Mouse (Mus musculus) megakaryocyte, embryonic 14.5 days (primary cell): ENCODE data around the gene Cd6.

Experiments used
- FLI1 ChIP-seq: IDR thresholded peaks from 2 replicates; pipeline ENCODE4 v1.6.1; 2012; ENCODE audit warnings: low read length, inconsistent platforms, mixed read lengths
- GATA1 ChIP-seq: IDR thresholded peaks from 3 replicates; pipeline ENCODE4 v1.6.1; 2012; ENCODE audit warnings: mixed read lengths, low read length, inconsistent platforms, borderline replicate concordance

- TF ChIP-seq GATA1 (no peak), FLI1 (no peak)
Observed at GRCm38 (mm10) chr19:10801906-10802305, 28.0 kb downstream of the Cd6 start.
